Mouse (Mus musculus): Measurements from ENCODE around the gene Setd5.

GRCm38 (mm10) chr6:113052972-113053371, 24.2 kb upstream of the Setd5 start:
- TF ChIP-seq GATA1 (IDR thresholded peaks at IDR 0.05; ENCODE audit: borderline replicate concordance, low read length) (no peak), FLI1 (IDR thresholded peaks at IDR 0.05; ENCODE audit: low read length) (no peak)
